Mouse (Mus musculus) hindbrain, embryonic 13.5 days (tissue): ENCODE measurements around the gene Clip3. TPM values are rescaled to one million over a fixed set of nuclear protein-coding genes. Genes with fewer than 3 reads are reported as not detected.

ENCODE experiments used
- ATAC-seq: fragments of 200-750 bp; cut with Nextera tagmentation; 2 replicates; pipeline ENCODE4 v1.8.0; 2017; ENCODE audit warnings: moderate TSS enrichment; ENCODE audit not compliant: low FRiP score
- H3K27ac ChIP-seq: fragments of 300-500 bp; sonication (generic); 2 replicates; pipeline ENCODE4 v1.5.1; 2015; ENCODE audit warnings: inconsistent platforms, mild to moderate bottlenecking, moderate library complexity
- H3K27me3 ChIP-seq: fragments of 300-500 bp; sonication (generic); 2 replicates; pipeline ENCODE4 v1.6.1; 2015; ENCODE audit warnings: mild to moderate bottlenecking, inconsistent platforms
- H3K36me3 ChIP-seq: fragments of 300-500 bp; sonication (generic); 2 replicates; pipeline ENCODE4 v1.6.1; 2015; ENCODE audit warnings: mild to moderate bottlenecking, inconsistent platforms
- H3K4me1 ChIP-seq: fragments of 300-500 bp; sonication (generic); replicated peaks from 2 replicates; pipeline ENCODE4 v1.6.1; 2015; ENCODE audit warnings: inconsistent platforms
- H3K4me2 ChIP-seq: fragments of 300-500 bp; sonication (generic); 2 replicates; pipeline ENCODE4 v1.6.1; 2015; ENCODE audit warnings: inconsistent platforms, mild to moderate bottlenecking, moderate library complexity
- H3K4me3 ChIP-seq: fragments of 300-500 bp; sonication (generic); 2 replicates; pipeline ENCODE4 v1.5.1; 2015; ENCODE audit warnings: mild to moderate bottlenecking, inconsistent platforms
- H3K9ac ChIP-seq: fragments of 300-500 bp; sonication (generic); 2 replicates; pipeline ENCODE4 v1.6.1; 2015; ENCODE audit warnings: mild to moderate bottlenecking, inconsistent platforms
- H3K9me3 ChIP-seq: fragments of 300-500 bp; sonication (generic); 2 replicates; pipeline ENCODE4 v1.6.1; 2016; ENCODE audit warnings: inconsistent platforms
- whole genome bisulfite sequencing: fragments of 180-500 bp; shearing (Covaris S2); methylation state at CpG from one replicate; pipeline ENCODE4 v1.1.7; 2015; 5-methylcytosine and 5-hydroxymethylcytosine counted together
- polyA plus RNA-seq: library from polyadenylated mRNA; unstranded; fragments of >200 nt; fragmentation: Nextera tagmentation; extraction: Ambion mirVana; gene quantifications from 2 replicates; pipeline ENCODE4 v1.2.1, GENCODE M21; 2015

The Clip3 gene
- polyA plus RNA-seq, 1 experiment from 2014 or later = 90.1 TPM

DNA sequence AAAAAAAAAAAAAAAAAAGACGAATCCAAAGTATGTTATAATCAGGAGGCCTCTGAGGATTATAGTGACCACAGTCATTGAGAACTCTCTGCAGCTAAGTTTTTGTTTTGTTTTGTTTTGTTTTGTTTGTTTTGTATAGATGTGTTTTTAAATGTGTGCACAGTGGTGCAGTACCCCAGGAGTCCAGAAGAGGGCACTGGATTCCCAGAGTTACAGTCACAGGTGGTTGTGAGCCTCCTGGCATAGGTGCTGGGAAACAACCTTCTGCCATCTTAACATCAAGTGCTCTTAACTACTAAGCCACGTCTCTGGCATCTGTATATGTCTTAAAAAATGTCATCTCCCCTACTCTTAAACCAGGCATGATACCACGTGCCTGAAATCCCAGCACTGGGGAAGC lies 9.4 kb downstream of the Clip3 start:
- Histone ChIP-seq H3K4me3 (no peak overlapping the region), H3K4me2 (no peak overlapping the region), H3K4me1 (no peaks in the 10 kb centered on the region), H3K27ac (no peak overlapping the region), H3K36me3 (peaks cover 91% of the 10 kb centered on the region), H3K9ac (no peak overlapping the region), H3K9me3 (no peaks in the 10 kb centered on the region), H3K27me3 (no peaks in the 10 kb centered on the region)
- WGBS = 53% methylated on average over 3 of the region's 3 CpGs
- ATAC-seq = no peak

DNA sequence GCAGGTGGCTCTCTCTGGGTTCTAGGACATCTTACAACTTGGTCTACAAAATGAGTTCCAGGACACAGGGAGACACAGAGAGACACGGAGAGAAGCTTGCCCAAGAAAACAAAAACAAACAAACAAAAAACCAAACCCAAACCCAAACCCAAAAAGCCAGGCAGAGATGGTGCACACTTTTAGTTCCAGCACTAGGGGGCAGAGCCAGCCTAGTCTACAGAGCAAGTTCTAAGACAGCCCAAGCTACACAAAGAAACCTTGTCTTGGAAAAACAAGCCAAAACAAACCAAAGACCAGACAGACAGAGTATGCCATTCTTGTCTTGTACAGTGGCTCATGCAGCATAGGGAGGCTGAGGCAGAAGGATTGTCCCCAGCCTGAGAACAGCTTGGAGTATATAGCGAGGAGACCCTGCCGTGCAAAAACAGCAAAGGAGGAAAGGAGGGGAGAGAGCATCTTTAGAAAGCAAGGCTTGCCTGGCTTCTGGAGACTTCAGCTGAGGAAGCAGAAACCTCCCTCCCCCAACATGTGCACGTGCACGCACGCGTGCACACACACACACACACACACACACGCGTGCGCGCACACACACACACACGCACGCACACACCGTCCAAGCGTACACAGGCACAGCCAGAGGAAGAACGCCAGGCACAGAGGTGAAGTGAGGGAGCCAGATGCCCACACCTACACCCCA lies 14.7 kb downstream of the Clip3 start:
- no peaks in the 10 kb centered on the region for H3K27me3 ChIP-seq
- H3K9ac ChIP-seq = no peak overlapping the region
- no peaks in the 10 kb centered on the region for H3K9me3 ChIP-seq
- H3K4me2 ChIP-seq = no peak overlapping the region
- no peak for ATAC-seq
- H3K4me1 ChIP-seq = peaks cover 24% of the 10 kb centered on the region
- H3K27ac ChIP-seq = peak overlapping the region; percentile 55; the same call in 1 of the 2 replicates
- H3K36me3 ChIP-seq = peaks cover 62% of the 10 kb centered on the region
- no peak overlapping the region for H3K4me3 ChIP-seq
- 93% methylated on average over 16 of the region's 16 CpGs for WGBS

DNA sequence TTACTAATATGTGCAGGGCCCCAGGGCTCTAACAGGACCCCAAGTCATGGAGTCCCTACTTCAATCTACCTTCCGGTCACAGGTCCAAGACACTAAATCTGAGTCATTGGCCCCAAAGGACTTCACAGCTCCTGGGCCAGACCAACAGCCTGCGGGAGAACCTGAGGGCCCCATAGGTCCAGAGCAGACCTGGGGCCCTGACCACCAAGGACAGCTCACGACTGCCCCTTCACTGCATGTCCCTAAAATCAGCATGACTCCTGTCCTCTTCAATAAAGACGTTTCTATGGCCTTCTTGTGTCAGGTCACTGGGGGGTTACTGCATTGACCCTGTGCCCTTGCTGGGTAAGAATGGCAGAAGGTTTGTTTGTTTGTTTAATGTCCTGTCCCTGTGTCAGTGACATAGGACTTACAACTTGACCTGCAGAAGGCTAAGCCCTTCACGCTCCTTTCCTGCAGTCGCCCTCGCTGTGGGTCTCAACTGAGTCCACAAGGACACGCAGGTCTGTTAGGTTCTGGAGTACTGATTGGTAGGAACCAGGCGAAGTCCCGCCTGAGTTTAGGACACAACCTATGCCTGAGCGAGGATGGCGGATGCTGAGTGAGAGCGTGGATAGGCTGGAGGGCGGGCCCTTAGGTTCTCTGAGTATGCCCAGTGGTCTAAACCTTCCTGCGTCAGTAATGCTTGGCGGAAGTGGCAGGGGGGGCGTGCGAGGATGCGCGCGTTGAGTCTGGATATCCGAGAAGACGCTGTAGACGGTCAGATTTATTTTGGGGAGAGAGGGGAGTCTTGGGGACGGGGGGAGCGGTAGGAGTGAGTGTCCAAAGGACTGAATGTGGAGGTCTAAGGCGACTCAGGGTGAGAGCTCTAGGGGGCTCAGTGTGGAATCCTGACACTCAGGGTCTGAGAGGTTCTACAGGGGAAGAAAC lies 16.8 kb downstream of the Clip3 start, which contains the start of gene Alkbh6:
TSS of gene Alkbh6 (plus strand) at position 642 of the 930 bp plus-strand sequence.
- peaks cover 61% of the 10 kb centered on the region for H3K36me3 ChIP-seq

DNA sequence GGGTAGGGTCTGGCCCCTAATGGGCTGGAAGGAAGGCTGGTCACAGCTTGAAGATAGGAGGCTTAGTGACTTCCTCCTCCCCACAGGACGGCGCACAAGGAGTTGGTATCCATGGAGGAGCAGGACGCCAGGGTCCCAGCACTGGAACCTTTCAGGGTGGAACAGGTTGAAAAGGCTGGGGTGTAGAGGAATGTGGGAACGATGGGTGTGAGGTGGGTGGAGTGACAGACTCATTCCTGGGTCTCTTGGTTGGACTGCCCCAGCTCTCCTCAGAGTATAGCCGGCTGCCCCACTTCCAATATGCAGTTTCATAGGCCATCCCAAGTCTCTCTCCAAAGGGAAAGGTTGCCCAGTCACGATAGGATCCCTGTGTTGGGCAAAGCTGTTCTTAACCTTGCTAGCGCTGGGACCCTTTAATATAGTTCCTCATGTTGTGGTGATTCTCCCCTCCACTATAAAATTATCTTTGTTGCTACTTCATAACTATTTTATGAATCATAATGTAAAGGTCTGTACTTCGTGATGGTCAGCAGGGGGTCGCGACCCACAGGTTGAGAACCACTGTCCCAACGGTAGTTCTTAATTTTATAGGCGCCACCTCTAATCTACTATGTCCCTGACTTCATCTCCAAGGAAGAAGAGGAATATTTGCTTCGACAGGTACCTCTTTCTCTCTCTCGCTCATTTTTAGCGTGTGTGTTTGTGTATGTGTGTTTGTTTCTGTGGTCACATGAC lies 18.0 kb downstream of the Clip3 start:
- H3K9ac ChIP-seq = peak overlapping the region; percentile 82
- ATAC-seq = no peak
- WGBS = 71% methylated on average over 15 of the region's 15 CpGs
- peak overlapping the region; percentile 70 for H3K4me3 ChIP-seq
- H3K27me3 ChIP-seq = peaks cover 3% of the 10 kb centered on the region; the same call in 1 of the 2 replicates
- H3K36me3 ChIP-seq = peaks cover 55% of the 10 kb centered on the region
- H3K4me2 ChIP-seq = peak overlapping the region; percentile 89
- peaks cover 25% of the 10 kb centered on the region for H3K4me1 ChIP-seq
- no peak overlapping the region; the same call in 1 of the 2 replicates for H3K27ac ChIP-seq
- no peaks in the 10 kb centered on the region for H3K9me3 ChIP-seq

More for the DNA sequence above, 16.8 kb downstream of the Clip3 start, which contains the start of gene Alkbh6:
- no peaks in the 10 kb centered on the region for H3K9me3 ChIP-seq
- H3K4me2 ChIP-seq = peak within 1 kb of the TSS; percentile 89
- H3K27ac ChIP-seq = peak within 1 kb of the TSS; percentile 85
- peak within 1 kb of the TSS; percentile 70 for H3K4me3 ChIP-seq
- peak within 1 kb of the TSS; percentile 82 for H3K9ac ChIP-seq
- ATAC-seq = peak; percentile 99
- 4% methylated on average over 27 of the region's 27 CpGs for WGBS
- H3K27me3 ChIP-seq = no peaks in the 10 kb centered on the region
- peaks cover 24% of the 10 kb centered on the region for H3K4me1 ChIP-seq

DNA sequence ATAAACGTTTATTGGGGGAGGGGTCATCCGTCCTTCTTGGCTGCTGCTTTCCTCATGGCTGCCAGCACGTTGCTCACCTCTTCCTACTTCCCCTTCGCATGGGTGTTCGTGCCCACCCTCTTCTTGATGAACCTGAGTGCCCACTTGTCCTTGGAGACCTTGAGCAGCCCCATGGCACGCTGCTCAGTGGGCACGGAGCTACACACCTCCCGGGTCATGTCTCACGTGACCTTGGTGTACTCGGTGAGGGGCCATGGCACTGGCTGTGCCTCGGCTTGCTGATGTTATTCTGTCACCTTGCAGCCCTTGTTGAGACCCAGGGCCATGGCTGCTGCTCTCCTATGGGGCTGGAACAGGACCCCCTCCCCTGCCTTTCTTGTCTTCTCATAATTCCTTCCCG lies 18.6 kb downstream of the Clip3 start:
- Histone ChIP-seq H3K4me2 (no peak overlapping the region), H3K9me3 (no peaks in the 10 kb centered on the region), H3K4me1 (peaks cover 28% of the 10 kb centered on the region), H3K4me3 (no peak overlapping the region), H3K9ac (no peak overlapping the region), H3K27ac (no peak overlapping the region), H3K36me3 (peaks cover 53% of the 10 kb centered on the region), H3K27me3 (peaks cover 3% of the 10 kb centered on the region; the same call in 1 of the 2 replicates)
- no peak for ATAC-seq
- 93% methylated on average over 12 of the region's 12 CpGs for WGBS

DNA sequence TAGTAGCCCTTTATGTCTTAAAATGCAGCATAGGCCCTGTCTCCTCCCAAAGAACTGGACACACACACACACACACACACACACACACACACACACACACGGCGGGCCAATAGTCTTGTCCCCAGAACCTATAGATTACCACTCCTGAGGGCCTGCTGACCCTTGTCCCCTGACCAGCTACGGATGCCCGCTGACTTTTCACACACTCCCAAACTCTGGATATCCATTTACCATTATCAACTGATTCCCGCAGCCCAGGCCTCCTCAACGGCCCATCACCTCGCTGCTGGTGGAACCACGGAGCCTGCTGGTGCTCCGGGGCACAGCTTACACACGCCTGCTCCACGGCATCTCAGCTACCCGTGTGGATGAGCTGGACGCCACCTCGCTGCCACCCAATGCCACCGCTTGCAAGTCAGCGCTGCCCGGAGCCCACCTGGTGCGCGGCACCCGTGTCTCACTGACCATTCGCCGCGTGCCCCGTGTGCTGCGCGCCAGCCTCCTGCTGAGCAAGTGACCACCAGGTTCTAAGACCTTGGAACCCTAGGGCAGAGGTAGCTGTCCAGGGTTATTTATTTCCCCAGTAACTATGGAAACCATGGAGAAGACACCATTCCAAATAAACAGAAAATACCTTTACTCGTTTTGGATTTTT lies 22.3 kb downstream of the Clip3 start:
- Histone ChIP-seq H3K9ac (0 out of 2 replicates have a peak overlapping the region, but pooled peaks have one; percentile 24), H3K4me1 (peaks cover 20% of the 10 kb centered on the region), H3K4me3 (no peak overlapping the region), H3K9me3 (no peaks in the 10 kb centered on the region), H3K27ac (no peak overlapping the region), H3K27me3 (peaks cover 3% of the 10 kb centered on the region; the same call in 1 of the 2 replicates), H3K4me2 (no peak overlapping the region), H3K36me3 (peaks cover 40% of the 10 kb centered on the region)
- ATAC-seq = no peak
- 52% methylated on average over 27 of the region's 27 CpGs for WGBS

DNA sequence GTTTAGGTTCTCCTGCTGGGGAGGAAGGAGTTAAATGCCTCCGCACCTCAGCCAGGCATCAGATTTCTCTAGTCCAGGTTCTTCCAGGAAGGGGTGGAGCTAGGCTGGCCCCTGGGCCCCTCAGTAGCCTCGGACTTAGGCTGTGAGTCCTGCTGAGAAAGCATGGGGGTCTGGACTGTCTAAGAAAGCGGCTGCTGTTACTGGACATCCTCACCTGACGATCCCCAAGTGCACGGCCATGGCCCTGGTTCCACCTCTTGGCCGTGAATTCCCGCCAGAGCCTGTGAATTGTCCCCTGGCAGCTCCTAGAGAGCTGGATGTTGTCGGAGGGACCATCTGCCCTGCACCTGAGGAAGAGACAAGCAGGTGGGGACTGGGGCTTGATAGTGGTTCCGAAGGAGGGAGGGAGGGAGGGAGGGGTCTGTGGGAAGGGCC lies 23.2 kb downstream of the Clip3 start, which contains the start of gene Syne4:
TSS of gene Syne4 (plus strand) at position 87 of the 435 bp plus-strand sequence.
- no peak for ATAC-seq
- peaks cover 11% of the 10 kb centered on the region for H3K4me1 ChIP-seq
- no peaks in the 10 kb centered on the region for H3K9me3 ChIP-seq
- H3K36me3 ChIP-seq = peaks cover 40% of the 10 kb centered on the region
- peak within 1 kb of the TSS; percentile 49; the same call in 1 of the 2 replicates for H3K9ac ChIP-seq
- H3K27ac ChIP-seq = no peak within 1 kb of the TSS
- H3K27me3 ChIP-seq = peaks cover 3% of the 10 kb centered on the region; the same call in 1 of the 2 replicates
- 0 out of 2 replicates have a peak within 1 kb of the TSS, but pooled peaks have one; percentile 5 for H3K4me3 ChIP-seq
- 4% methylated on average over 9 of the region's 9 CpGs for WGBS
- H3K4me2 ChIP-seq = no peak within 1 kb of the TSS

DNA sequence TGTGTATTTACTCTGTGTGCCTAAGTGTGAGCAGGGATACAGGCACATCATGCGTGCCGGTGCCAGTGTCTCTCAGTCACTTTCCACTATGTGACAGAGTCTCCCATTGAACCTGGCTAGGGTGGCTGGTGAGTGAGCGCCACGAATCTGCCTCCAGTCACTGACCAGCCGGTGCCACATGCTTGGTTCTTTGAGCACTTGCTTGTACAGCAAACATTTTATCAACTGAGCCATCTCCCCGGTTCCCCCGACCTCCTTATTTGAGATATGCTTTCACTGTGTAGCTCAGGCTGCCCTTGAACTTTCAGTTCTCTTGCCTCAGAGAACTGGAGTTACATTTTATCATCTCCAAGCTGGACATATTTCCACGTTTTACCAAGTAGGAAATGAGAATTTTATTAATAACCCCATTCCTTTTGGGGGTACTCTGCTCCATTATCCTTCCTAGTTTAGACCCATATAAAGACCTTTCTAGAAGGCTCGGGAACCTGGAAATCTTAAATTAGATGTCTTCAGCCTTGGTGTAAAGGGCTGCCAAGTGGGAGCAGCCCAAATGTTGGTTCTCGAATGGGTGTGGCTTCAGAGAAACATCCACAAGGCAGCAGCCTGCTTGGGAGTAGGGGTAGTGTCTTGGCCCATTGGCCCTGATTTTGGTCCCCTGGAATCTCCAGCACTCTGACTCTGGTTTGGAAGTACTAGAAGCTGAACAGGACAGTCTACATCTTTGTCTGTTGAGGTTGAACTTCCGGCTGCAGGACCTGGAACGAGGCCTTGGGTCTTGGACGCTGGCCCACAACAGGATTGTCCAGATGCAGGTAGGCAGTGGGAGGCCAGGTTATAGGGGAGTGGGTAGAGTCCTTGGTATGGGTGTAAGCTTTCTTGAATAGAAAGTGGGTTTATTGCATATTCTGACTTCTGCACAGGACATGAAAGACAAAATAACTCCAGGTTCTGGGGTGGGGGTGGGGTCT lies 24.3 kb downstream of the Clip3 start:
- no peak for ATAC-seq
- Histone ChIP-seq H3K4me3 (no peak overlapping the region), H3K27me3 (peaks cover 3% of the 10 kb centered on the region; the same call in 1 of the 2 replicates), H3K9me3 (no peaks in the 10 kb centered on the region), H3K27ac (no peak overlapping the region), H3K4me1 (peaks cover 8% of the 10 kb centered on the region), H3K4me2 (no peak overlapping the region), H3K36me3 (peaks cover 35% of the 10 kb centered on the region), H3K9ac (0 out of 2 replicates have a peak overlapping the region, but pooled peaks have one; percentile 5)
- 84% methylated on average over 13 of the region's 13 CpGs for WGBS

DNA sequence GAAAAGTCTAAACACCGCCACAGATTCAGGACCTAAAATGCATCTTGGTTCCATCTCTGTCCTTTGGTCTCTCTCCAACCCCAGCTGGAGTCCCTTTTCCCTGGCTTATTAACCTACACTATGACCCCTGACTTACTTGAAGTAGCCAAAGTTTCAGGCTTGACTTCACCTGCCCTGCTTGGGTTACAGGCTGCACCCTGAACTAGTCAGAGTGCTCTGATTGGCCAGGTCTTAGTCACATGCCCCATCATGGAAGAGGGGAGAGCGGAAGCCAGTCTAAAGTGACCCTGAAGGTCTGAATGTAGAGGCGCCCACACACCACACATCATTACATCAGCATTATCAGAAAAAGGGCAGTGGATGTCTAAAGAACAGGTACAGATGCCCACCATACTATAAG lies 26.6 kb downstream of the Clip3 start:
- 94% methylated on average over 3 of the region's 3 CpGs for WGBS
- Histone ChIP-seq H3K9me3 (no peaks in the 10 kb centered on the region), H3K36me3 (peaks cover 14% of the 10 kb centered on the region), H3K9ac (no peak overlapping the region), H3K4me3 (no peak overlapping the region), H3K4me1 (peaks cover 21% of the 10 kb centered on the region), H3K27me3 (peaks cover 3% of the 10 kb centered on the region; the same call in 1 of the 2 replicates), H3K4me2 (no peak overlapping the region), H3K27ac (no peak overlapping the region)
- no peak for ATAC-seq

DNA sequence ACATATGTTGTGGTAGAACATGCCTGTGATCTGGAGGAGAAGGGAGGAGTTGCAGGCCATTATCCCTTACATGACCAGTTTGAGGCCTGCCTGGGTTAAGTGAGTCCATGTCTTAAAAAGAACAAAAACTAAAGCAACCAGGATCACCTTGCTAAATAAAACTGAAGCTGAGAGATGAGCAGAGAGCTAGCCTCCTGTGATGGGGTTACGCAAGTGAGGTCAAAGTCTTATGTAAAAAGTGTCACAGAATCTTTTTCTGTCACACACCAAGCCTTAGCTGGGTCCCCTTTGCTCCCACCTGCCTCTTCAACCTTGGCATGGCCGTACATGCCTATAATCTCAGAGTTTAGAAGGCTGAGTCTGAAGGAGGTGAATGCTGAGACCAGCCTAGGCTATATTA lies 29.4 kb downstream of the Clip3 start:
- WGBS = 87% methylated on average over 2 of the region's 2 CpGs
- ATAC-seq = no peak
- peaks cover 3% of the 10 kb centered on the region; the same call in 1 of the 2 replicates for H3K9me3 ChIP-seq
- no peak overlapping the region for H3K27ac ChIP-seq
- H3K4me1 ChIP-seq = peaks cover 17% of the 10 kb centered on the region
- H3K36me3 ChIP-seq = peaks cover 10% of the 10 kb centered on the region
- H3K9ac ChIP-seq = peak overlapping the region; percentile 92
- peak overlapping the region; percentile 72 for H3K4me2 ChIP-seq
- peak overlapping the region; percentile 78 for H3K4me3 ChIP-seq
- peaks cover 11% of the 10 kb centered on the region for H3K27me3 ChIP-seq
